Mouse (Mus musculus) MEL (cell line): Measurements from ENCODE around the gene Gm49358.

Experiments
- GABPA ChIP-seq: IDR thresholded peaks from 2 replicates; pipeline ENCODE4 v1.6.1; 2012; ENCODE audit warnings: low read depth, mild to moderate bottlenecking, inconsistent platforms, low read length, improper control_type of control experiment, moderate library complexity
- MAFK ChIP-seq: IDR thresholded peaks from 2 replicates; pipeline ENCODE4 v1.6.1; 2011; ENCODE audit warnings: low read depth, mild to moderate bottlenecking, low read length, improper control_type of control experiment, borderline replicate concordance
- POLR2A ChIP-seq, 2 experiments: IDR thresholded peaks; 2 replicates each; pipeline ENCODE4 v1.6.1; 2011 to 2012; ENCODE audit warnings: low read length in 2 of 2, mild to moderate bottlenecking in 2 of 2, control low read depth in 1 of 2, improper control_type of control experiment in 1 of 2, low read depth in 1 of 2, moderate library complexity in 1 of 2; ENCODE audit not compliant: control insufficient read depth in 1 of 2, insufficient read depth in 1 of 2, poor library complexity in 1 of 2
- POLR2AphosphoS5 ChIP-seq: IDR thresholded peaks from 2 replicates; pipeline ENCODE4 v1.6.1; 2012; ENCODE audit warnings: low read depth, borderline replicate concordance, mild to moderate bottlenecking, inconsistent platforms, low read length, moderate library complexity, mixed read lengths
- USF2 ChIP-seq, 2 experiments: IDR thresholded peaks; 2 replicates each; pipeline ENCODE4 v1.6.1; 2011 to 2012; ENCODE audit warnings: improper control_type of control experiment in 2 of 2, low read length in 2 of 2, borderline replicate concordance in 1 of 2, inconsistent platforms in 1 of 2, low read depth in 1 of 2, mild to moderate bottlenecking in 1 of 2; ENCODE audit not compliant: insufficient read depth in 1 of 2

GRCm38 (mm10) chr10:86789146-86789672, 25.4 kb downstream of the Gm49358 start:
- TF ChIP-seq USF2 (IDR thresholded peaks at IDR 0.05; ENCODE audit: borderline replicate concordance in 1 of 2, insufficient read depth in 1 of 2, low read depth in 1 of 2, low read length in 2 of 2) = no peak
- no peak for TF ChIP-seq POLR2AphosphoS5
- TF ChIP-seq MAFK = no peak
- TF ChIP-seq POLR2A (IDR thresholded peaks at IDR 0.05; ENCODE audit: control insufficient read depth in 1 of 2, insufficient read depth in 1 of 2, low read depth in 1 of 2, low read length in 2 of 2, poor library complexity in 1 of 2) = no peak
- no peak for TF ChIP-seq GABPA
